Mouse (Mus musculus): Measurements from ENCODE around the gene Rhox2g. TPM values are rescaled to one million over a fixed set of nuclear protein-coding genes. Genes with fewer than 3 reads are reported as not detected.

Rhox2g gene
- not detected in 2 replicates for polyA plus RNA-seq (2015; fragmentation: Nextera tagmentation; extraction: Ambion mirVana)

DNA sequence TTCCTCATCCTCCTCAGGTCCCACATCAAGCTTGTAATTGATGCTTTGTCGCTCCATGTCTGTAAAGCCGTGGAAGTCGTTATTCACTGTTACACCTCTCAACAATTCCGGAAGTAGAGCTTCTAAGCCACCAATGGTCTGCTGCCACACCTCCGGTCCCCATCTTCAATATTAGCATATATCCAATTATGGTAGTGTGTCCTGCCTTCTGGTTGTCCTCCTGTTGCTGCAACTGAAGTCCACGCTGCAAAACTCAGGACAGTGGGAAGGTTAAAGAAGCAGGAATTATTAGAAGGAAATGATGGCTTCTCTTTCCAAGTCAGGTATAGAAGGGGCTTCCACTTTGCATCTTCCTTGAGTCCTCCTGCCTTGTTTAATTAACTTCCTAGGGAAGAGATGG, at the start of gene Rhox2g:
Rhox2g (minus strand) TSS at position 101 of the 400 bp plus-strand sequence.

DNA sequence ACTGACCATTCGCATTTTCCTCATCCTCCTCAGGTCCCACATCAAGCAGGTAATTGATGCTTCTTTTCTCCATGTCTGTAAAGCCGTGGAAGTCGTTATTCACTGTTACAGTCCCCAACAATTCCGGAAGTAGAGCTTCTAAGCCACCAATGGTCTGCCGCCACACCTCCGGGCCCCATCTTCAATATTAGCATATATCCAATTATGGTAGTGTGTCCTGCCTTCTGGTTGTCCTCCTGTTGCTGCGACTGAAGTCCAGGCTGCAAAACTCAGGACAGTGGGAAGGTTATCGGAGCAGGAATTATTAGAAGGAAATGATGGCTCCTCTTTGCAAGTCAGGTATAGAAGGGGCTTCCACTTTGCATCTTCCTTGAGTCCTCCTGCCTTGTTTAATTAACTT, 29.9 kb upstream of the Rhox2g start, which contains the start of gene Rhox2h:
Rhox2h (minus strand) TSS at position 101 of the 400 bp plus-strand sequence.

DNA sequence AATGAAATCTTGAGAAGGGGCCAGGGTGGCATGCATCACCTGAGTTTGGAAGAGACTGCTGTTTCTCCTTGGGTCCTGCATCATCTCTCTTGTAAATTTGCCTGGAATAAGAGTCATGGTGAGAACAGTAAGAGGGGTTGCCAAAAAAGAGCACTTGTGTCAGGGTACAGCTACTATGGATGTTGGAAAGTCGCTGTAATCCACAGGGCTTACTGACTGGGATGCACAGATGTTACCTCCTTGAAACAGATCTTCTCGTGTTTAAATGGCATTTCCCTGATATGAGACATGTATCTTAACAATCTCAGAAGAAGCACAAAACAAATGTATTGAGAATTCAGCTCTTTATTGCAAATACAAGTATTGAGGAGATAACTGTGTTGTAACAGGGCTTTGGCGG, 25.4 kb upstream of the Rhox2g start, which contains the start of gene Rhox3h:
Rhox3h (minus strand) TSS at position 101 of the 400 bp plus-strand sequence.

DNA sequence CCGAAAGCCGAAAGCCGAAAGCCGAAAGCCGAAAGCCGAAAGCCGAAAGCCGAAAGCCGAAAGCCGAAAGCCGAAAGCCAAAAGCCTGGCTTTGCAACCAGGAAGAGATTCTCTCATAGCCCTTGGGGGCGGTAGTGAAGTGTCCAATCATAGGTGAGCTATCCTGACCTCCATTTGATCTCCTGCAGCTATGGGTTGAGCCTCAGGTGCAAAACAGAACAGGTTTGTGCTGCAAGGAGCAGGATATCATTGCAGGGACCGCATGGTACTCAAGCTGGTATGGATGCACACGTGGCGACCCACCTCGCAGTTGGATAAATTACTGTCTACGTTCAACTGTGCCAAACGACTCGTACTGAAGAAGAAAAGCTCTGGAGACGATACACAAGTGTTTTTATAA, 8.0 kb upstream of the Rhox2g start, which contains the start of gene Rhox4g:
Rhox4g (minus strand) TSS at position 101 of the 400 bp plus-strand sequence.

DNA sequence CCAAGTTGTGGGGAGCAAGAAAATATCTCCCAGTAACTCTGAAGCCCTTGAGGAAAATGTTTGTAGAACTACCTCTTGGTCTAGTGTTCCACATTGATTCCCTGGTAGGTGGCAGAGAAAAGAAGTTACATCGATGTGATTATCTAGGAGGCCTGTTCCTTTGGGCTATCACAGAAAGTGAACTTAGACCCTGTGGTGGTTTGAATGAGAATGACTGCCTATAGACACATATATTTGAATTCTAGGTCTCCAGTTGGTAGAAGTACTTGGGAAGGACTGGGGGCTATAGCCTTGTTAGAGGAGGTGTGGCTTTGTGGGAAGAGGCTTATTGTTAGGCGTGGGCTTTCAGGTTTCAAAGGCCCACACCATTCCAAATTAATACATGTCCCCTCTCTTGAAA, 14.8 kb downstream of the Rhox2g start, which contains the start of gene Rhox3g:
Rhox3g (minus strand) TSS at position 101 of the 400 bp plus-strand sequence.

DNA sequence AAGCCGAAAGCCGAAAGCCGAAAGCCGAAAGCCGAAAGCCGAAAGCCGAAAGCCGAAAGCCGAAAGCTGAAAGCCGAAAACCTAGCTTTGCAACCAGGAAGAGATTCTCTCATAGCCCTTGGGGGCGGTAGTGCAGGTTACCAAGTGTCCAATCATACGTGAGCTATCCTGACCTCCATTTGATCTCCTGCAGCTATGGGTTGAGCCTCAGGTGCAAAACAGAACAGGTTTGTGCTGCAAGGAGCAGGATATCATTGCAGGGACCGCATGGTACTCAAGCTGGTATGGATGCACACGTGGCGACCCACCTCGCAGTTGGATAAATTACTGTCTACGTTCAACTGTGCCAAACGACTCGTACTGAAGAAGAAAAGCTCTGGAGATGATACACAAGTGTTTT, 35.7 kb downstream of the Rhox2g start, which contains the start of gene Rhox4f:
Rhox4f (minus strand) TSS at position 101 of the 400 bp plus-strand sequence.

Other genes starting within 250 kb of the Rhox2g start
- not detected in 2 replicates for gene Rhox2b, start 231.4 kb downstream of the Rhox2g start, polyA plus RNA-seq (2015; fragmentation: Nextera tagmentation; extraction: Ambion mirVana)
- not detected in 2 replicates for gene Rhox4b, start 211.0 kb downstream of the Rhox2g start, polyA plus RNA-seq (2015; fragmentation: Nextera tagmentation; extraction: Ambion mirVana)
- gene Rhox2c, start 189.8 kb downstream of the Rhox2g start, polyA plus RNA-seq (2015; fragmentation: Nextera tagmentation; extraction: Ambion mirVana), result not detected in 2 replicates
- not detected in 2 replicates for gene Rhox3c, start 184.9 kb downstream of the Rhox2g start, polyA plus RNA-seq (2015; fragmentation: Nextera tagmentation; extraction: Ambion mirVana)
- gene Rhox4c, start 163.1 kb downstream of the Rhox2g start, polyA plus RNA-seq (2015; fragmentation: Nextera tagmentation; extraction: Ambion mirVana), result not detected in 2 replicates
- gene Rhox2d, start 150.0 kb downstream of the Rhox2g start, polyA plus RNA-seq (2015; fragmentation: Nextera tagmentation; extraction: Ambion mirVana), result not detected in 2 replicates
- not detected in 2 replicates for gene Rhox4d, start 129.1 kb downstream of the Rhox2g start, polyA plus RNA-seq (2015; fragmentation: Nextera tagmentation; extraction: Ambion mirVana)
- gene Rhox2e, start 113.0 kb downstream of the Rhox2g start, polyA plus RNA-seq (2015; fragmentation: Nextera tagmentation; extraction: Ambion mirVana), result not detected in 2 replicates
- gene Rhox3e, start 101.5 kb downstream of the Rhox2g start, polyA plus RNA-seq (2015; fragmentation: Nextera tagmentation; extraction: Ambion mirVana), result not detected in 2 replicates
- not detected in 2 replicates for gene Rhox4e, start 86.1 kb downstream of the Rhox2g start, polyA plus RNA-seq (2015; fragmentation: Nextera tagmentation; extraction: Ambion mirVana)
- gene Rhox2f, start 72.1 kb downstream of the Rhox2g start, polyA plus RNA-seq (2015; fragmentation: Nextera tagmentation; extraction: Ambion mirVana), result not detected in 2 replicates
- gene Rhox3f, start 62.5 kb downstream of the Rhox2g start, polyA plus RNA-seq (2015; fragmentation: Nextera tagmentation; extraction: Ambion mirVana), result not detected in 2 replicates
- not detected in 2 replicates for gene Rhox4f, start 35.8 kb downstream of the Rhox2g start, polyA plus RNA-seq (2015; fragmentation: Nextera tagmentation; extraction: Ambion mirVana)
- not detected in 2 replicates for gene Rhox3g, start 14.9 kb downstream of the Rhox2g start, polyA plus RNA-seq (2015; fragmentation: Nextera tagmentation; extraction: Ambion mirVana)
- not detected in 2 replicates for gene Rhox4g, start 7.9 kb upstream of the Rhox2g start, polyA plus RNA-seq (2015; fragmentation: Nextera tagmentation; extraction: Ambion mirVana)
- gene Rhox3h, start 25.3 kb upstream of the Rhox2g start, polyA plus RNA-seq (2015; fragmentation: Nextera tagmentation; extraction: Ambion mirVana), result not detected in 2 replicates
- not detected in 2 replicates for gene Rhox2h, start 29.8 kb upstream of the Rhox2g start, polyA plus RNA-seq (2015; fragmentation: Nextera tagmentation; extraction: Ambion mirVana)
- 0.39 TPM in 1 of 2 replicates, not detected in the other for gene Rhox5, start 161.4 kb upstream of the Rhox2g start, polyA plus RNA-seq (2015; fragmentation: Nextera tagmentation; extraction: Ambion mirVana)
- 0.18 TPM in 1 of 2 replicates, not detected in the other for gene Rhox6, start 183.4 kb upstream of the Rhox2g start, polyA plus RNA-seq (2015; fragmentation: Nextera tagmentation; extraction: Ambion mirVana)
- not detected in 2 replicates for gene Rhox7a, start 188.2 kb upstream of the Rhox2g start, polyA plus RNA-seq (2015; fragmentation: Nextera tagmentation; extraction: Ambion mirVana)
- gene Rhox8, start 235.5 kb upstream of the Rhox2g start, polyA plus RNA-seq (2015; fragmentation: Nextera tagmentation; extraction: Ambion mirVana), result 0.18 TPM in 1 of 2 replicates, not detected in the other